Mouse (Mus musculus): Measurements from ENCODE around the gene Adamtsl4. TPM values are rescaled to one million over a fixed set of nuclear protein-coding genes. Genes with fewer than 3 reads are reported as not detected.
A peak's percentile ranks its signal among the peaks of the same experiment; 100 is the strongest.

The Adamtsl4 gene
- total RNA-seq, 1 experiment from 2014 or later, result 0.47 TPM

- peak; percentile 34 for ATAC-seq (ENCODE audit: extremely low read depth, insufficient number of reproducible peaks, low FRiP score, poor library complexity, severe bottlenecking)
Measured at GRCm38 (mm10) chr3:95652204-95652811, 35.4 kb downstream of the Adamtsl4 start.

GRCm38 (mm10) chr3:95651391-95652203, 36.1 kb downstream of the Adamtsl4 start:
- ATAC-seq (ENCODE audit: extremely low read depth, insufficient number of reproducible peaks, low FRiP score, poor library complexity, severe bottlenecking), result peak; percentile 16

- peak; percentile 27 for ATAC-seq (ENCODE audit: extremely low read depth, insufficient number of reproducible peaks, low FRiP score, poor library complexity, severe bottlenecking)
Measured at GRCm38 (mm10) chr3:95651033-95651373, 36.7 kb downstream of the Adamtsl4 start.

- ATAC-seq (ENCODE audit: extremely low read depth, insufficient number of reproducible peaks, low FRiP score, poor library complexity, severe bottlenecking), result peak; percentile 61
Measured at GRCm38 (mm10) chr3:95650276-95651032, 37.3 kb downstream of the Adamtsl4 start.

GRCm38 (mm10) chr3:95648016-95648415, 39.7 kb downstream of the Adamtsl4 start:
- ATAC-seq (ENCODE audit: extremely low read depth, insufficient number of reproducible peaks, low FRiP score, poor library complexity, severe bottlenecking), result no peak

GRCm38 (mm10) chr3:95645313-95646235, 42.1 kb downstream of the Adamtsl4 start:
- peak; percentile 94 for ATAC-seq (ENCODE audit: extremely low read depth, insufficient number of reproducible peaks, low FRiP score, poor library complexity, severe bottlenecking)

- ATAC-seq (ENCODE audit: extremely low read depth, insufficient number of reproducible peaks, low FRiP score, poor library complexity, severe bottlenecking), result no peak
Measured at GRCm38 (mm10) chr3:95643097-95643496, 44.6 kb downstream of the Adamtsl4 start.

- no peak for ATAC-seq (ENCODE audit: extremely low read depth, insufficient number of reproducible peaks, low FRiP score, poor library complexity, severe bottlenecking)
Measured at GRCm38 (mm10) chr3:95639694-95640093, 48.0 kb downstream of the Adamtsl4 start.

- ATAC-seq (ENCODE audit: extremely low read depth, insufficient number of reproducible peaks, low FRiP score, poor library complexity, severe bottlenecking), result no peak
Measured at GRCm38 (mm10) chr3:95636072-95636471, 51.6 kb downstream of the Adamtsl4 start.

GRCm38 (mm10) chr3:95635636-95636035, 52.1 kb downstream of the Adamtsl4 start:
- ATAC-seq (ENCODE audit: extremely low read depth, insufficient number of reproducible peaks, low FRiP score, poor library complexity, severe bottlenecking), result no peak

- peak; percentile 62 for ATAC-seq (ENCODE audit: extremely low read depth, insufficient number of reproducible peaks, low FRiP score, poor library complexity, severe bottlenecking)
Measured at GRCm38 (mm10) chr3:95632648-95633588, 54.8 kb downstream of the Adamtsl4 start.

GRCm38 (mm10) chr3:95631304-95631703, 56.4 kb downstream of the Adamtsl4 start:
- no peak for ATAC-seq (ENCODE audit: extremely low read depth, insufficient number of reproducible peaks, low FRiP score, poor library complexity, severe bottlenecking)

GRCm38 (mm10) chr3:95630856-95631255, 56.9 kb downstream of the Adamtsl4 start:
- no peak for ATAC-seq (ENCODE audit: extremely low read depth, insufficient number of reproducible peaks, low FRiP score, poor library complexity, severe bottlenecking)

- no peak for ATAC-seq (ENCODE audit: extremely low read depth, insufficient number of reproducible peaks, low FRiP score, poor library complexity, severe bottlenecking)
Measured at GRCm38 (mm10) chr3:95629755-95630154, 58.0 kb downstream of the Adamtsl4 start.

- no peak for ATAC-seq (ENCODE audit: extremely low read depth, insufficient number of reproducible peaks, low FRiP score, poor library complexity, severe bottlenecking)
Measured at GRCm38 (mm10) chr3:95627763-95628162, 60.0 kb downstream of the Adamtsl4 start.

All from neutrophil, adult 5-6 weeks (primary cell).